Mouse (Mus musculus): Measurements from ENCODE around the gene Tmem8b.

DNA sequence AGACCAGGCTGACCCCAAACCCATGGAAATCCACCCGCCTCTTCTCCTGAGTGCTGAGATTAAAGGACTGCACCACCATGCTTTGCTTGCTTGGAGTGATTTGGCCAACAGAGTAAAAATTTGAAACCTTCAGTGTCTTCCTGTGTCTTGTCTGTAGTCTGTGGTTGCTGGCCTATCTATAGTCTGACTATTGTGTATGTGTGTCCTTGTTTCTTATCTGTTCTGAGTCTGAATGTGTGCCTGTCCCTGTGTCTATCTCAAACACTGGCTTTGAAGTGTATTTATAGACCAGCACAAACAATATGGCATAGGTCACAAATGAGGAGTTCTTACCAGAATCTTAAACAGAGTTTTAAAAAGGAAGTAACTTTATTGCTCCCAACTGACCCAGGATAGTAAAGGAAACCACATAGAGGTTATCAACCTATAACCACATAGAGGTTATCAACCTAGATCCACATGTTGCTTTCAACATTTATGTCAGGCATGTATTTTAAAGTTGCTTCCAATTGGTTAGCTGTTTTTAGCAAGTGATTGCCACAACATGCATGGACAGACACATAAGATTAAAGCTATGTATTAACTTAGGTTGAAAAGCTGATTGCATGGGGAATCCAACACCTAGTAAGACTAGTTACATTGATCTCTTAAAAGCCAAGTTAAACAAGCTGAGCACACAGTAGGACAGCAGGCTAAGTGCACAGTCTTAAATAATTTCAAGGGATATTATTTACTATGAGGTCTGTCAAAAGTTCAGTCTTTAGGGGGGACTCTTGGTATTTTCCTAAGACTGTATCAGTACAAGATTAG, 25.9 kb downstream of the Tmem8b start:
- no peak for TF ChIP-seq CTCF (IDR thresholded peaks at IDR 0.05; ENCODE audit: low read depth)
- no peak for TF ChIP-seq EP300 (IDR thresholded peaks at IDR 0.05; ENCODE audit: low read depth)

Data from liver, embryonic 14.5 days (tissue).